Mouse (Mus musculus) thymus, postnatal 0 days (tissue): ENCODE measurements around the gene Kndc1. TPM values are rescaled to one million over a fixed set of nuclear protein-coding genes. Genes with fewer than 3 reads are reported as not detected.
A peak's percentile ranks its signal among the peaks of the same experiment; 100 is the strongest.

Experiments
- DNase-seq: peaks from one replicate; pipeline ENCODE4 v3.0.0-alpha.2; 2015; ENCODE audit warnings: low spot score
- polyA plus RNA-seq: library from polyadenylated mRNA; unstranded; fragments of >200 nt; fragmentation: Nextera tagmentation; extraction: Ambion mirVana; gene quantifications from 2 replicates; pipeline ENCODE4 v1.2.1, GENCODE M21; 2015

Kndc1 gene
- 0.90 and 1.0 TPM in 2 replicates for polyA plus RNA-seq

DNA sequence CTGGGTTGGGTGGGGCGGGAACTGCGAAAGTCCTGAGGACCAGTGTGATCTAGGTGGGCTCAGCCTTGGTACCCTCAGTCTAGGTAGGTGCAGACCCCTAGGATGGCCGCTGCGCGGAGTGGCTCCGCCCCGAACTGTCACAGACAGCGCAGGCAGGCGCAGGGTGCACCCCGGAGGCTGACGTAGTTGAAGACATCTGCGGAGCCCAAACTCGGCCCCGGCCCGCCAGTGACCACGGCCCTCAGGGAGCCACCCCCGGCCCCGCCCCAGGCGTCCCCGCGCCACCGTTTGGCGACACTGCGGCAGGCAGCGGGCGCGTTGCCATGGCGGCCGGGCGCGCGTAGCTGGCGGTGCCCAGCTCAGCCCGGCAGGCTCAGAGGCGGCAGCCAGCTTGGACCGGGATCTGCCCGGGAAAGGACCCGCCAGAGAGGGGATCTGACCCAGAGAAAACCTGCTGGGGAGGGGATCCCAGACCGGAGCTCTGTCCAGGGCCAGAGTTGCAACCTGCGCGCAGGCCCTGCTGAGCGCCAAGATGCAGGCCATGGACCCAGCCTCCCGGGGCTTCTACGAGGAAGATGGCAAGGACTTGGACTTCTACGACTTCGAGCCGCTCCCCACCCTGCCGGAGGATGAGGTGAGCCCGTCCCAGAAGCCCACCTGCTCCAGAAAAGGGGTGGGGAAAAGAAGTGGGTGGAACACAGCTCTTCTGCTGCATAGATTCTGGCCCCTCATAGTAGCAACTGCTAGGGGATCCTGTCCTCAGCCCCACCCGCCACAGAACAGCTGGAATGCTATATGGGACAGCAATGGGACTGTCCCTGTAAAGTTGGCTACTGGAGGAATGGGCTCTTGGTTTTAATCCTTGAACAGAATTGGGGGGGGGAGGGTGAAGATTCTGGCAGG lies at the start of gene Kndc1:
Gene Kndc1 (plus strand): TSS at position 42 of the 903 bp plus-strand sequence.
- DNase-seq, result no peak

DNA sequence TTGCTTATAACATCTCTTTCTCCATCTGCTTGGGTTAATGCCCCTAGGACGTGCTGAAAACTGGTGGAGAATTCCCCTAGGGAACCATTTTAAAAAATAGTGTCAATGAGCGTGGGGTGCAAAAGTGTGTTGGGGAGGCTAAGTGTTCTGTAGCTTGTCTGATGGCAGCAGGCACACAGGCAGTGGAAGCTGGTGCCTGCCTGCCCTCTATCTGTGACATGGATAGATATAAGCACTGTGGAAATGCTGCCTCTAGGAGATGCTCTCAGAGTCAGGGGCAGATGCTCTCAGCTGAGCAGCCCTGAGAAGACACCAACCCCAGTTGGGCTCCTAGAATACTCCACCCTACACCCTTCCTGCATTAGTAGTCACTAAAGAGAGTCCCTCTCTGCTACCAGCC lies 49.4 kb upstream of the Kndc1 start:
- no peak for DNase-seq

DNA sequence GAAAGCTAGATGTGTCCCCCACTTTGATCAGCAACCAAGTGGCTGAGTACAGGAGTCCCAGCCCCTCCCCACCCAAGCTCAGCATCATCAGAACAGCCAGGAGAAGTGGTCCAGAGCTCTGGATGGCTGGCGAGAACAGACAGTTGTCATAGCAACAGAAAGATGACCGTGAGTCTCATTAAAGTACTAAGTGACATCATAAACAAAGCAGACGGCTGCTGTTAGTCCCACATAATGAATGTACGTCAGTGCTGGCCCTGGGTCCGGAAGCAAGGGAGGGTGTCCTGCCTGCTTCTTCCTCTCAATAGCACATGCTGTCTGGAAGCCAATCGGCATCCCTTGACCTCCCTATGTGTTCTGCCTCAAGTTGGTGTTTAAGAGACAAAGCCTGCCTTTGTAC lies 44.3 kb upstream of the Kndc1 start:
- no peak for DNase-seq

DNA sequence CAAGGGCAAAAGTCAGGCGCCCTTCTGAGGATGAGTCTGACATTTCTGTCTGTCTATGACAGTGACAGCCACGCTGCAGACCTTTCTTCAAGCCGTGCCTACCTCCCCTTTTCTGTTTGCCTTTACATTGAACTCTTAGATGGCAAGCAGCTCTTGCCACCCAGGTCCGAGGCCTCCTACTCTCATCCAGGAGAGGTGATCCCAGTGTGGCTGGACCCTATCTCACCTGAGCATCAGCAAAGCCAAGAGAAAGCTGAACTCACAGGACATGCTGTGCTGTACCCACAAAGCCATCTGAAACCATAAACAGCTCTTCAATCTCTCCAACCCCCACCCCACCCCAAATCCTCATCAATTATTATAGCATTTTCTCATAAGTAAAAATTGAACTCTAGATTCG lies 43.8 kb upstream of the Kndc1 start:
- no peak for DNase-seq

DNA sequence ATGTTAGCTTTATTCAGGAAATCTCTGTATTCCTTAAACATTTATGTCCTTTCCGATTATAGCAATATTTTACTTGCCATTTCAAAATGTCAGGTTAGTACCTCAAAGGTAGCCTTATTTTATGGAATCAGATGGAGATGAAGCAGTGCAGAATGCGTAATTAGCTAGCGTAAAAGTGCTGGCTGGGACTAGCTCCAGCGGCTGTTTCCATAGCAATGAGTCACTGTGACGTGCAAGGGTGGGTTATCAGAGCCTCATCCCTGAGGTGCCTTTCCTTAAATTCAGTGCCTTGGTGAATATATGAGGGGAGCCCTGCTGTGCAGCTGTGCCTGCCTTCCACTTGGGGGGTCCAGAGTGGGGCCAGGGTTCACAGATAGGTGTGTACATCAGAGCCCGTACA lies 43.4 kb upstream of the Kndc1 start:
- no peak for DNase-seq

DNA sequence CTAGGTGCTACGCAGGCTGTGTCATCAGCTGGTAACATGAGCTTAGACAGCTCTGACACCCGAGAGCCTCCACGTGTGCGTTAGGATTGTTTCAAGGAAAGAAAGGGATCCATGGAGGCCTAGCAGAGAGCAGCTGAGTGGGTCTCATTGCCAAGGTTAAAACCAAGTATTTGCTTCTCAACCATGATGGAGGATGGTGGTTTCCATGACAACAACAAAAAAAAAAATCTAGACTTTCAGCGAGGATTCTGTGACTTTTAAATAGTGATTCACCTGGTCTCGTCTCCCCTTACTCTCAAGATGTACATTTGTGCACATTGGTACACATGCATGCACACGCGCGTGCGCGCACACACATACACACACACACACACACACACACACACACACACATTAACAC lies 39.2 kb upstream of the Kndc1 start:
- no peak for DNase-seq

DNA sequence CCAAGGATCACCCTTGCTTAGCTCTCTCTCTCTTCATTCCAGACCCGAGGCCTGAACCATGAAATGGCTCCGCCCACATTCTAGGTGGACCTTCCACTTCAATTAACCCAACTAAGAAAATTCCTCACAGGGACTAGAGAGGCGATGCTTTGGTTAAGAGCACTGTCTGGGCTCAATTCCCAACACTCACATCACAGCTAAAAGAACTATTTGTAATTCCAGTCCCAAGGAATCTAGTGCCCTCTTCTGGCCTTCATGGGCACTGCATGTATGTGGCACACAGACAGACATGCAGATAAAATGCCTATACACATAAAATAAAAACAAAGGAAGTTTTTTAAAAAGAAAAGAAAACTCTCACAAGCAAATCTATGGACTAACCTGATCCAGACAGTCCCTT lies 33.1 kb upstream of the Kndc1 start:
- peak; percentile 61 for DNase-seq

DNA sequence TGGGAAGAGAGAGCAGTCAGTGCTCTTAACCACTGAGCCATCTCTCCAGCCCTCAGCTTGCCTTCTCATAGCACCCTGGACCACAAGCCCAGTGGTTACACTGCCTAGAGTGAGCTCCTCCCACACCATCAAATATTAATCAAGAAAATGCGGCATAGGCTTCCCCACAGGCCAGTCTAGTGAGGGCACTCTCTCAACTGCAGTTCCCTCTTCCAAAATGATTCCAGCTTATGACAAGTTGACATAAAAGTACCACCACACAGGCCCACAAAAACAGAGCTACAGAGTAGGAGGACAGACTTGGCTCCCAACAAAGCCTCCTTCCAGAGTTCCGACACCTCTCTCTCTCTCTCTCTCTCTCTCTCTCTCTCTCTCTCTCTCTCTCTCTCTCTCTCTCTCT lies 31.4 kb upstream of the Kndc1 start:
- DNase-seq, result no peak

DNA sequence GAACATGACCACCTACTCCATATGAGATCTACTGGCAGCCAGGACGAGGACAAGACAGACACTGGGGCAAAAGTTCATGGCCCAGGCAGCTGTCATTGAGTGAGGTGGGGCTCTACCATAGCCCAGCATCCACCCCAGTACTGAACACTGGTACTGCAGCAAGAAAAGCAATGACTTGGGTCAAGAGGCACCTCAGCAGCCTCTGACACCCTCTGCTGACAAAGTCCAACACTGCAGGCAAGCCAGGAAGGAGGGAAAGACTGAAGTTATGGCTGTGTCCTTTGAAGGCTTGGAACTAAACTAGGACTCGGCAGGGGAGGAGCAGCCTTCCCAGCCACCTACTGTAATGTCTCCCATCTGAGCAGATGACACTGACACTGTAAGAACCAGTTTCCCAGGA lies 30.2 kb upstream of the Kndc1 start:
- no peak for DNase-seq

DNA sequence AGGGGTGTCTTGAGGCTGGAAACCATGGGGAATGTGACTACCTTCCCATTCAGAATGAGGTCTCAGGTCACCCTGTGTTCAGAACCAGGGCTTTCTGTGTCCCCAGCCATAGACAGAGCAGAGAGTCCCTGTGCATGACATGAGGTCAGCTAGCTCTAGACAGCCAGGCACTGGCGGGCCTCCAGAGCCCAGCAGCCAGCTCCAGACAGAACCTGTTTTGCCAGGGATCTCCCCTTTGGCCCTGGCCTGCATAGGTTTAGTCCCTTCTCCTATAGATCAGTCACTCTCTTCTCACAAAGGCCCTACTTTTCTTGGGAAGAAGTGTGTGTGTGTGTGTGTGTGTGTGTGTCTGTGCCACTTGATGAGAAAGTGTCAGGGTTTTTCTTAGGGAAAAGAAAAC lies 29.6 kb upstream of the Kndc1 start:
- no peak for DNase-seq

DNA sequence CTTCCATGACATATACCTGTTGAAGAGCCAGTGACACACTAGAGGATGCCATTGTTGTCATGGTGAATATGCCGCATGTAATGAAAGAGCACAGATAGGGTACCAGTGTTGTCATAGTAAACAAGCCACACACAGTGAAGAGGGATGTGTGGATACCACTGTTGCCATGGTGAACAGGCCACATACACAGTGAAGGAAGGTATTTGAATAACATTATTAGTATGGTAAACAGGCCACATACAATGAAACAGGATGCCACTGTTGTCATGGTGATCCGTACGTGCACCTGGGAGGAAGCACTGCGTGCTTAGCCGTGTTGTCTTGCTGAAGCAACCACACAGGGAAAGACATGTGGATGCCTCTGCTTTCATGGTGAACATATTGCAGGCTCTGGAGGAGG lies 23.5 kb upstream of the Kndc1 start:
- no peak for DNase-seq

DNA sequence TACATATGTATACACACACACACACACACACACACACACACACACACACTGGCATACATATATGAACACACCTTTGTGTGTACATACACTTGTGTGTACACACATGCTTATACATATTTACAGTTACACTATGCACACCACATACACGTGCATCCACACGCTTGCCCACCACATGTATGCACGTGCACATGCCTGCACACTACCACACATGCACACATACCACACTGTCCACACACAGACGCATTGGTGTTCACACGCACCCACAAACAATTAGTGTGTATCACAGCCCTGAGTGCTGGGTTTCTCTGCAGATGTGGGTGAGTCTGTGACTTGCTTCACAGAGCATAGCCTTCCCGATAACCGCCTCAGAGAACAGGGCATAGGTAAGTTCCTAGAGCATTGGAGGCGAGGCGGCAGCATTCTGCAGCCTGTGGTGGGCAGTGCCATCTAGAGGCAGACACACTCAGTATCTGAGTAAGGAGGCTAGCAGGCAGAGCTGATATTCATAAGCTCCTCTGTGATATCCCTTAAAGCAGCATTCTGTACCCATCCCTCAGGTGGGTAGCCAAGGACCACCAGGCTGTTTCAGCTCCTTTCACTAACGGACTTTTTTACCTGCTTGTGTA lies 17.2 kb upstream of the Kndc1 start:
- peak; percentile 10 for DNase-seq

DNA sequence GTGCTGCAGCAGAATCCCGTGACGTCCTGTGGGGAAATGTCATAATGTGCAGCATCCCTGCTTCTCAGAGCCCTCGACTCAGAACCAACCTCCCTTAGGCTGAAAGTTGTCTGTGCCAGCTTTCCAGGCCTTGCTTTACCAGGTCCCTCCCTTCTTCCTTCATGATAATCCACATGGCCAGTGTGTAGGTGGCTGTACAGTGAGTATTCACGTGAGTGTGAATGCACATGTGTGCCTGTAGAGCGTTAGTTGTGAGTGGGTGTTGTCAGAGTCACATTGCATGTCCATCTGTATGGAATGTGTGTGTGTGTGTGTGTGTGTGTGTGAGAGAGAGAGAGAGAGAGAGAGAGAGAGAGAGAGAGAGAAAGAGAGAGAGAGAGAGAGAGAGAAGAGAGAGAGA lies 16.4 kb upstream of the Kndc1 start:
- no peak for DNase-seq

DNA sequence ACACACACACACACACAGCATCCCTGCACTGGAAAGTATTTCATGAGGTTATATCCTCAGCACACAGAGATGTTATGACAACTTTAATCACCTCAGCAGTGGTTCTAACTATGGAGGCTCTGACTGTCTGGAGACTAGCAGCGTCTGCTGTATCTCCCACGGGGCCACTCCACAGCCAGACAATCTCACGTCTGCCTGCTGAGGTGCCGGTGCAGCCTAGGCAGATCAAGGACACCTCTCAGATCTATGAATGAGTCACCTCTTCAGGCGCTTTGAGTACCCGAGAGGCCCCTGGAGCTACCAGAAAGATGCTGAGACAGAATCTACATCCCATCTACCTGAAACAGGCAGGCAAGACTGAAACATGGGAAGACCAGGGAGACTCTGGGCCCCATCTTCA lies 15.9 kb upstream of the Kndc1 start:
- no peak for DNase-seq

DNA sequence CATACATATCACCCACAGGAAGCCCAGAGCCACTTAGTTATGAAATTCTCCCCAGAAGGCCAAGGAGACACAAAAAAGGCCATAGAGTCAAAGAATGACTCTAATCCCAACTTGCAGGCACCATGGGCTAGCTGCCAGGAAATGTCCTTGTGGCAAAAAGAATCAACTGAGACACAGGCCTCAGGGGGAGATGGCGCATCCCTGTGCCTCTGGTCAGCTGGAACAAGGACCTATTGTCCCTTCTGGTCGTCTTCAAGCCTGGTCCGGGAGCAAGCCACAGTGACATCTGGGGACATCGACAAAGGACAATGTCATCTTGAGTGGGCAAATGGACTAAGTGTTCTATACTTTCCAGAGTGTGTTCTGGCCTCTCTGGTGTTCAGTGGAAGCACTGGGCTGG lies 11.0 kb upstream of the Kndc1 start:
- DNase-seq, result no peak

DNA sequence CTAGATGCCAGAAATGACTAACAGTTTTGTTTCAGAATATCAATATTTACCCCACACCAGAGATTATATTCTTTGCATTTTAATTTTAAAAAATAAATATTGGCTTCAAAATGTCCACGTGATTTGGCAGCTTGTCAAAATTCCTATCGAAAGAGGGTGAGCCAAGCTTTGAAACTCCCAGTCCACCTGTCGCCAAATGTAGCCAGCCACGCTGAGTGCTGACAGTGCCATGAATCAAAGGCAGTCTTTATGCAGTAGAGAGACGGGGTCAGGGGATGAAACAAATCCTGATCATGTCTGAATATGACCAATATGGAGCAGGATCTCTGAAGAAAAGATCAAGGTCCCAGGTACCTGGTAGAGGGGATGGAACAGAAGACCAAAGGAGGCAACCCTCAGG lies 2.7 kb upstream of the Kndc1 start:
- no peak for DNase-seq

DNA sequence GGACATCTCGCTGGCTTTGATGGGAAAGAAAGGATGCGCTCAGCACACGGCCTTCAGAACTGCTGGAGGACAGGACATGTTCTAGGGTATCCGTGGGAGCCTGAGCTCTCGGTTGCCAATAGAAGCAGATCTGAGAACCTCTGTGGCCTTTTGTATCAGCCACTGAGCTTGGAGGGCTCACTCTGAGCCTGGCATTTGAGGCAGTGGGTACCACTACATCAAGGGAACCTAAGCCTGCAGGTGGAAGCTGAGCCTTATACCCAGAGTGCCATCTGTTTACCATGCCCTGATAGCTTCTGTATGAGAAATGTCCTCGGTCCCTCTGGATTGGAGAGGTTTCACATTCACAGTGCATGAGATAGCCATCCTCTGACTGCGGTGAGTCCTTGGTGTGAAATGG lies 1.8 kb downstream of the Kndc1 start:
- DNase-seq, result no peak

DNA sequence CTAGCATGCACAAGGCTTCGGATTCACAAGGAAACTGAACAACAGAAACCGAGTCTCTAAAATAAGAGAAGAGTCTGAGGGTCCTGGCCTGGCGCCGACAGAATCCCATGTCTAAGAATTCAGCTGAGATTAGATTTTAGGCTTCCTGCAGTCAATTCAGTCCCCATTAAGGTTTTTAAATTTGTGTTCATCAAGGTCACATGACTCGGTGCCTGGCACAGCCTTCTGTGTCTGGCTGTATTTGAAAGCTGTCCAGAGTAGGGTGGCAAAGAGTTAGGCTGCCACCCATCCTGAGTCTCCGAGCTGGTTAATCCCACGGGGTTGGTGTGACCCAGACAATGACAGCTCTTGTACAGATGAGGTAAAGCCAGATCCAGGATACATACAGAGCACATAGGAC lies 2.3 kb downstream of the Kndc1 start:
- DNase-seq, result no peak

DNA sequence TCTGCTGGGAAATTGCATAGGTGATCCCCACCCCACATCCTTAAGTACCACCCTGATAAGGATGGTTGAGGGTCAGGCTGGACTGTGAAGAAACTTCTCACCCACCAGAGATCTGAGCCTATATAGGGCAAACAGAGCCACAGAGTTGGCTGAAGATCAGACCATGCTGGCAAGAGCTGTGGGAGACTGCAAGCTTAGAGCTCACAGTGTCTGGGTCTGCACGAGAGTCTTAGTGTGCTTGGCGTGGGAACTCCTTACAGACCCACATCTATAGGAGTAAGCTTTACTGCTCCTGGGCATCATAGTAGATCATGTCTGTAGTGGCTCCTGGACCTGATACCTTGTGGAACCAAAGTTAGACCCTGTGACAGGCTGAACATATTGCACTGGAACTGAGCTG lies 4.1 kb downstream of the Kndc1 start:
- DNase-seq, result no peak

DNA sequence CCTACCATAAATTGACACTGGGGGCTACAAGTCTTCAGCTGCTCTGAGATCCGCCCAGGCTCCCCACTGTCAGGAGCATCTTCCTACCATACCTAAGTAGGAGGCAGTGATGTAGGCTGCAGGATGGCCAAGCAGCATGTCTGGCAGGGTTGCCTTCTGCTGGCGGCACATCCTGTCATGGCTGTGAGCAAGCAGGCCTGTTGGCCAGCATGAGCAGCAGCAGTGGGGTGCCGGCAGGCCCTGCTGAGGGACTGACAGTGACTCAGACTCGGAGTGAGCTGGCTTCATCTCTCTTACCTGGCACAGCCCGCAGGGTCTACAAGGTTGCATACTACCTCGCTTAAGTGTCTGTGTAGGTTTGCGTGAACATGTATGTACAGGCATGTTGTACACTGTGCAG lies 5.0 kb downstream of the Kndc1 start:
- no peak for DNase-seq

DNA sequence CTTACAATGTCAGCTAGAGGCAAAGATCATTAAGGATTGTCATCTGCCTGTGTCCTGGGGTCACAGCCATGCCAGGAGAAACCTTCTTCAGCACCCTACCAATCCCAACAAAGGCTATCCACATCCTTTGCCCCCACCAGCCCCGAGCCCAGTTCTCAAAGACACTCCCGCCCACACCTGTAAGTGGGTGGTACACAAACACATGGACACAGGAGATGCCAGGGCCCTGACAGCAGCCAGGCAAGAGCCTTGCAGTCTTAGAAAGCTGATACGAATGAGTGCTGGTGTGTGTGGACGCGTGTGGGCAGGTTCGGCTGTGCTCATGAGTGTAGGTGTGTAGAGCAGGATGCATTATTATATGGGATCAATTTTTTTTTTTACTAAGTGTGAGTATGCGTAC lies 6.0 kb downstream of the Kndc1 start:
- no peak for DNase-seq

DNA sequence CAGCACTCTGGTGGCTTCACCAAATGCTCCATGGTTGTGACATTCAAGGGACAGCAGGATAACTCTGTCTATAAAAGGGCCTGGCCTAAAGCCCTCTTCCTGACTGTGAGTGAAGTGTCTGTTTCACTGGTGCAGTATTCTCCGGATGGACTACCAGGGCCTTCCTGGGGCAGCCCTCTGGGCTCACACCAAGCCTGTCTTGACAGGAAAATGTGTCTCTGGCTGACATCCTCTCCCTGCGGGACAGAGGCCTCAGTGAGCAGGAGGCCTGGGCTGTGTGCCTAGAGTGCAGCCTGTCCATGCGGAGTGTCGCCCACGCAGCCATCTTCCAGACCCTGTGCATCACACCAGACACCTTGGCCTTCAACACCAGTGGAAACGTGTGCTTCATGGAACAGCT lies 6.4 kb downstream of the Kndc1 start:
- DNase-seq, result no peak

DNA sequence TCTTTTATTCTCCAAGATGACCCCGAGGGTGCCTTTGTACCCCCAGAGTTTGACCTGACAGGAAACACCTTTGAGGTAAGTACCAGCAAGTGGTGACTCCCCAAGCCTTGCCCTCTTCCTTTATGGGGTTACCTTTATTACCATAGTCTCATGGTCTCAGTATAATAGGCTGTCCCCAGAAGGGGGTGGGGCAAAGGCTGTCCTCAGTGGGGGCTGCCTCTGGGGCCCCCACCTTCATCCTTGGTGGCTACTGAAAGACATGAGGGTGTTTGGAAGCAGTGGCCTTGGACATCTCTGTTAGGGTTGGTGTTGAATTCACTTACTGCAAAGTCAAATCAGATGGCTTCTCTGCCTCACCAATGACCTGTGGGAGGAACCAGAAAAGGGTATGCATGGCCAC lies 7.5 kb downstream of the Kndc1 start:
- DNase-seq, result no peak
